Mouse (Mus musculus) left cerebral cortex, postnatal 25 days (tissue): ENCODE results near the gene Msmp. TPM values are rescaled to one million over a fixed set of nuclear protein-coding genes. Genes with fewer than 3 reads are reported as not detected.

Experiments
- DNase-seq, 2 experiments: peaks; one replicate each; pipeline ENCODE4 v3.0.0; 2022; ENCODE audit warnings: low spot score in 2 of 2, mixed read lengths in 1 of 2
- intact Hi-C: fragments of 180-260 bp; cut with DNase I; formaldehyde crosslinking; loops from one replicate; pipeline ENCODE4 v1.15.1; 2025
- microRNA-seq, 2 experiments: library from miRNA; unstranded; fragments of <30 nt; microRNA quantifications; one replicate each; pipeline ENCODE4 v1.2.0; 2022
- total RNA-seq, 2 experiments: library from RNA; stranded (reverse); gene quantifications; 2 replicates each; pipeline ENCODE4 v1.2.3; 2021

The Msmp gene
- total RNA-seq, 2 experiments from 2014 or later, result 0.50 TPM; not detected in 1

- no peak for DNase-seq
Observed at GRCm38 (mm10) chr4:43546375-43547047, 37.8 kb downstream of the Msmp start.

GRCm38 (mm10) chr4:43542044-43542443, 42.2 kb downstream of the Msmp start:
- no peak for DNase-seq
- intact Hi-C loops, result no loop called here

More at GRCm38 (mm10) chr4:43546375-43547047, 37.8 kb downstream of the Msmp start:
- intact Hi-C loops, result no loop called here

GRCm38 (mm10) chr4:43536031-43536430, 48.3 kb downstream of the Msmp start:
- intact Hi-C loops, result no loop called here
- DNase-seq, result no peak

- intact Hi-C loops, result no loop called here
- DNase-seq, result no peak
Observed at GRCm38 (mm10) chr4:43535628-43536027, 48.7 kb downstream of the Msmp start.

- intact Hi-C loops, result loop anchor here (5.0 kb wide), 2 partner anchors 91 to 124 kb away; partner anchors contain the start of genes Hint2 and Tesk1
- DNase-seq, result no peak
Observed at GRCm38 (mm10) chr4:43533270-43533669, 51.0 kb downstream of the Msmp start.

Small RNAs within 50 kb of the gene (microRNA-seq; reads per million reads assigned to microRNA genes)
- 0.67 to 1.2 reads per million in 2 experiments for gene Gm25262

Other genes starting within 250 kb of the Msmp start
- gene Rusc2, start 202.5 kb downstream of the Msmp start, total RNA-seq, result 100 to 1,000 TPM; 129 to 138 TPM
- 1 to 10 TPM in 1 of 2 experiments, under 1 TPM in 1; 0.62 to 1.2 TPM for gene Fam166b, start 155.4 kb downstream of the Msmp start, total RNA-seq
- 10 to 100 TPM; 86.6 to 87.1 TPM for gene Tesk1, start 142.6 kb downstream of the Msmp start, total RNA-seq
- gene Cd72, start 129.9 kb downstream of the Msmp start, total RNA-seq, result 1 to 10 TPM; 1.0 to 2.2 TPM
- gene Sit1, start 100.8 kb downstream of the Msmp start, total RNA-seq, result not detected
- 10 to 100 TPM; 22.3 to 25.4 TPM for gene Ccdc107, start 91.6 kb downstream of the Msmp start, total RNA-seq
- under 1 TPM; 0.37 to 0.96 TPM for gene Arhgef39, start 84.8 kb downstream of the Msmp start, total RNA-seq
- gene Car9, start 77.5 kb downstream of the Msmp start, total RNA-seq, result 1 to 10 TPM in 1 of 2 experiments, not detected in 1; 1.0 TPM
- 1 to 10 TPM; 8.0 to 8.1 TPM for gene Tpm2, start 60.7 kb downstream of the Msmp start, total RNA-seq
- 10 to 100 TPM; 77.0 to 77.3 TPM for gene Creb3, start 22.2 kb downstream of the Msmp start, total RNA-seq
- gene Tln1, start 21.8 kb downstream of the Msmp start, total RNA-seq, result 10 to 100 TPM; 51.7 to 53.4 TPM
- 10 to 100 TPM; 44.3 to 46.7 TPM for gene Rgp1, start 5.8 kb downstream of the Msmp start, total RNA-seq
- gene Gba2, start 5.6 kb downstream of the Msmp start, total RNA-seq, result 10 to 100 TPM; 65.9 to 69.4 TPM
- gene Npr2, start 47.4 kb upstream of the Msmp start, total RNA-seq, result 10 to 100 TPM; 49.0 to 50.1 TPM
- gene Spag8, start 69.1 kb upstream of the Msmp start, total RNA-seq, result 1 to 10 TPM in 1 of 2 experiments, under 1 TPM in 1; 0.73 to 1.2 TPM
- gene Hint2, start 72.0 kb upstream of the Msmp start, total RNA-seq, result 10 to 100 TPM; 33.7 to 35.7 TPM
- 10 to 100 TPM; 61.9 to 68.3 TPM for gene Tmem8b, start 84.5 kb upstream of the Msmp start, total RNA-seq
- gene Fam221b, start 84.7 kb upstream of the Msmp start, total RNA-seq, result 1 to 10 TPM; 1.3 to 1.4 TPM
- not detected for gene Olfr70, start 116.3 kb upstream of the Msmp start, total RNA-seq
- not detected for gene Olfr71, start 125.8 kb upstream of the Msmp start, total RNA-seq
- 1 to 10 TPM; 1.2 to 1.4 TPM for gene Hrct1, start 142.7 kb upstream of the Msmp start, total RNA-seq
- gene Spaar, start 145.5 kb upstream of the Msmp start, total RNA-seq, result under 1 TPM; 0.73 to 0.87 TPM
- gene Olfr159, start 186.5 kb upstream of the Msmp start, total RNA-seq, result not detected
- gene Olfr156, start 239.4 kb upstream of the Msmp start, total RNA-seq, result not detected